Mouse (Mus musculus): Measurements from ENCODE around the gene Snrpf.
"Not testable (repeated sequence)": the region's sequence is repeated elsewhere in the genome, so short reads cannot be mapped to it uniquely, and the experiment has no call there.

Gene Snrpf

GRCm38 (mm10) chr10:93577271-93577886 is 12.1 kb downstream of the Snrpf start:
- peak; percentile 37 for DNase-seq (ENCODE audit: extremely low spot score, low read depth, low spot score)

GRCm38 (mm10) chr10:93575960-93576359 is 13.5 kb downstream of the Snrpf start:
- DNase-seq (ENCODE audit: extremely low spot score, low read depth, low spot score), result no peak

GRCm38 (mm10) chr10:93574966-93575365 is 14.5 kb downstream of the Snrpf start:
- no peak for DNase-seq (ENCODE audit: extremely low spot score, low read depth, low spot score)

- DNase-seq (ENCODE audit: extremely low spot score, low read depth, low spot score), result no peak
Observed at GRCm38 (mm10) chr10:93572209-93572608, 17.3 kb downstream of the Snrpf start.

GRCm38 (mm10) chr10:93568671-93569070 is 20.8 kb downstream of the Snrpf start:
- no peak for DNase-seq (ENCODE audit: extremely low spot score, low read depth, low spot score)

- no peak for DNase-seq (ENCODE audit: extremely low spot score, low read depth, low spot score)
Observed at GRCm38 (mm10) chr10:93567841-93568566, 21.5 kb downstream of the Snrpf start.

GRCm38 (mm10) chr10:93567066-93567465 is 22.4 kb downstream of the Snrpf start:
- DNase-seq (ENCODE audit: extremely low spot score, low read depth, low spot score), result no peak

- no peak for DNase-seq (ENCODE audit: extremely low spot score, low read depth, low spot score)
Observed at GRCm38 (mm10) chr10:93564518-93565090, 24.9 kb downstream of the Snrpf start.

- DNase-seq (ENCODE audit: extremely low spot score, low read depth, low spot score), result no peak
Observed at GRCm38 (mm10) chr10:93559786-93560185, 29.7 kb downstream of the Snrpf start.

- not testable (repeated sequence) for DNase-seq (ENCODE audit: extremely low spot score, low read depth, low spot score)
Observed at GRCm38 (mm10) chr10:93557971-93558370, 31.5 kb downstream of the Snrpf start.

- DNase-seq (ENCODE audit: extremely low spot score, low read depth, low spot score), result no peak
Observed at GRCm38 (mm10) chr10:93552596-93552995, 36.9 kb downstream of the Snrpf start.

GRCm38 (mm10) chr10:93549821-93550220 is 39.7 kb downstream of the Snrpf start:
- DNase-seq (ENCODE audit: extremely low spot score, low read depth, low spot score), result no peak

- DNase-seq (ENCODE audit: extremely low spot score, low read depth, low spot score), result peak; percentile 73
Observed at GRCm38 (mm10) chr10:93548991-93549390, 40.5 kb downstream of the Snrpf start.

- no peak for DNase-seq (ENCODE audit: extremely low spot score, low read depth, low spot score)
Observed at GRCm38 (mm10) chr10:93547741-93548270, 41.7 kb downstream of the Snrpf start.

GRCm38 (mm10) chr10:93544172-93544571 is 45.3 kb downstream of the Snrpf start:
- DNase-seq (ENCODE audit: extremely low spot score, low read depth, low spot score), result no peak

GRCm38 (mm10) chr10:93543176-93543575 is 46.3 kb downstream of the Snrpf start:
- DNase-seq (ENCODE audit: extremely low spot score, low read depth, low spot score), result no peak

- DNase-seq (ENCODE audit: extremely low spot score, low read depth, low spot score), result no peak
Observed at GRCm38 (mm10) chr10:93542356-93542755, 47.1 kb downstream of the Snrpf start.

GRCm38 (mm10) chr10:93541585-93541984 is 47.9 kb downstream of the Snrpf start:
- DNase-seq (ENCODE audit: extremely low spot score, low read depth, low spot score), result no peak

- DNase-seq (ENCODE audit: extremely low spot score, low read depth, low spot score), result no peak
Observed at GRCm38 (mm10) chr10:93540431-93541210, 48.9 kb downstream of the Snrpf start, which contains the start of gene Ccdc38. Gene Ccdc38 (plus strand): TSS chr10:93540632.

GRCm38 (mm10) chr10:93539775-93540430 is 49.6 kb downstream of the Snrpf start, which contains the start of gene Amdhd1:
Gene Amdhd1 (minus strand): TSS chr10:93540033.
- peak; percentile 16 for DNase-seq (ENCODE audit: extremely low spot score, low read depth, low spot score)
